Mouse (Mus musculus): Measurements from ENCODE around the gene Lce1h. TPM values are rescaled to one million over a fixed set of nuclear protein-coding genes. Genes with fewer than 3 reads are reported as not detected.

The Lce1h gene
- polyA plus RNA-seq (2012; rRNA removed) = not detected in 2 replicates

GRCm38 (mm10) chr3:92764965-92765364 lies at the start of gene Lce1h:
TSS of gene Lce1h (minus strand) at chr3:92765065.

DNA sequence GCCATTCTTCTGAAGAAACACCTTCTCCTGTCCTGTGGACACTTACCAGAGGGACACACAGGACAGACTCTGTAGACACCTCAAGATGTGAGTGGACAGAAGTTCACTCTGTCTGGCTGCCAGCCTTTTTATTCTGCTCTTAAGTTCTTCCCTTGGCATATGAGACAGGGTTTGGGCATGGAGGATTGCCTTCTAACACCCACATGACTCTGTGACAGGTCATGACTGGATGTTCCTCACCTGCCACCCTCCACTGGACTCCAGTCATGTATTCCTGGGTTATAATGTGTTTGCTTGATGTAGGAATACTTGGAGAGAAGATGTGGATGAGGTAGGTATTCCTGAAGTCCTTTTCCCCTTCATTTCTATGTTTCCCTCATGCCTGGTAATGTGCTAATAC lies 42.9 kb upstream of the Lce1h start, which contains the start of gene Lce1k:
Gene Lce1k, minus strand, starts transcription at position 101 of the 400 bp plus-strand sequence.

GRCm38 (mm10) chr3:92790414-92790813 lies 25.5 kb upstream of the Lce1h start, which contains the start of gene Lce1j:
TSS of gene Lce1j (minus strand) at chr3:92790514.

DNA sequence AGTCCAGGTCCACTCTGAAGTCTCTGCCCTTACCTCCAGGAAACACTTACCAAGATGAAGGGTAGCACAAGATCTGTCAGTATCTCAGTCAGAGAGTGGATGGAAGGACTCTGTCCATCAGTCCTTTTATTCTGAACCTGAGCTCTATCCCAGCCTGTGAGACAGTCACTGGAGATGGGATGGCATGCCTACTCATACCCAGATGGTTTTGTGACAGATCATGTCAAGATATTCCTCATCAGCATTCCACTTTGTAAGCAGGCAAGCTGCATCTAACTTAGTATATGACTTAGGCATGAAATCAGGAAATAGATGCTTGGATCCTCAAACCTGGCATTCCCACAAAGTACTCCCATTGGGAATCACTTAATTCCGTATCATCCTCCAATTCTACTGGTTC lies 13.9 kb upstream of the Lce1h start, which contains the start of gene Lce1i:
Gene Lce1i, minus strand, starts transcription at position 101 of the 400 bp plus-strand sequence.

DNA sequence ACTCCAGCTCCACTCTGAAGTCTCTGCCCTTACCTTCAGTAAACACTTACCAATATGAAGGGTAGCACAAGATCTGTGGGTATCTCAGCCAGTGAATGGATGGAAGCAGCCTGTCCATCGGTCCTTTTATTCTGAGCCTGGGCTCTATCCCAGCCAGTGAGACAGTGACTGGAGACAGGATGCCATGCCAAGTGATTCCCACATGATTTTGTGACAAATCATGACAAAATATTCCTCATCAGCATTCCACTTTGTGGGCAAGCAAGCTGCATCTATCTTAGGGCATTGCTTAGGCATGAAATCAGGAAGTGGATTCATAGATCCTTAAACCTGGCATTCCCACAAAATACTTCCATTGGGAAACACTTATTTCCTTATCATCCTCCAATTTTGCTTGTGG lies 12.6 kb downstream of the Lce1h start, which contains the start of gene Lce1g:
Gene Lce1g, minus strand, starts transcription at position 101 of the 400 bp plus-strand sequence.

DNA sequence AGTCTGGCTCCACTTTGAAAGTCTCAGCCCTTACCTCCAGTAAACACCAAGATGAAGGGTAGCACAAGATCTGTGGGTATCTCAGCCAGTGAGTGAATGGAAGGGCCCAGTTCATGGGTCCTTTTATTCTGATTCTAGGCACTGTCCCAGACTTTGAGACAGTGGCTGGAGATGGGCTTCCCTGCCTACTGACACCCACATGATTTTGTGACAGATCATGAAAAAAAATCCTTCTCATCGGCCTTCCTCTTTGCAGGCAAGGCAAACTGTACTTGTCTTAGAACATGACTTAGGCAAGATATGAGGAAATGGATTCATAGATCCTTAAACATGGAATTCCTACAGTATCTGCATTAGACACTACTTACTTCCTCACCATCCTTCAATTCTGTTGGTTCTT lies 25.9 kb downstream of the Lce1h start, which contains the start of gene Gm38119:
Gene Gm38119, minus strand, starts transcription at position 101 of the 400 bp plus-strand sequence.

DNA sequence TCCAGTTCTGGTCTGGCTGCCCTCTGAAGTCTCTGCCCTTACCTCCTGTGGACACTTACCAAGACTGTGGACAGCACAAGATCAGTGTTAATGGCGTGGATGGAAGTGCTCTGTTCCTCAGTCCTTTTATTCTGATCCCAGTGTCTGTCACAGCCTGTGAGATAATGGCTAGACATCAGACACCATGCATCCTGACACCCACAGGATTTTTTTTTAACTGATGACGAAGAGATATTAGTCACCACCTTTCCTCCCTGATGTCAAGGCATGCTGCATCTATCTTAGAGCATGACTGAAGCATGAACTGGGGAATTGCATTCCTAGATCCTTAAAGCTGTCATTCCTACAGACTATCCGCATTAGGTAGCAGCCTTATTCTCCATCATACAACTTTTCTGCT lies 44.6 kb downstream of the Lce1h start, which contains the start of gene Lce1f:
Gene Lce1f, minus strand, starts transcription at position 101 of the 400 bp plus-strand sequence.

Other genes starting within 250 kb of the Lce1h start
- gene 2310046K23Rik, start 230.6 kb downstream of the Lce1h start, polyA plus RNA-seq (2012; rRNA removed) = not detected in 2 replicates
- gene Ivl, start 191.3 kb downstream of the Lce1h start, polyA plus RNA-seq (2012; rRNA removed) = not detected in 2 replicates
- gene Smcp, start 176.1 kb downstream of the Lce1h start, polyA plus RNA-seq (2012; rRNA removed) = not detected in 2 replicates
- gene 2210017I01Rik, start 157.6 kb downstream of the Lce1h start, polyA plus RNA-seq (2012; rRNA removed) = not detected in 2 replicates
- not detected in 2 replicates for gene Lce6a, start 143.4 kb downstream of the Lce1h start, polyA plus RNA-seq (2012; rRNA removed)
- not detected in 2 replicates for gene Lce1a1, start 116.8 kb downstream of the Lce1h start, polyA plus RNA-seq (2012; rRNA removed)
- not detected in 2 replicates for gene Lce1b, start 108.1 kb downstream of the Lce1h start, polyA plus RNA-seq (2012; rRNA removed)
- gene Lce1a2, start 94.8 kb downstream of the Lce1h start, polyA plus RNA-seq (2012; rRNA removed) = not detected in 2 replicates
- gene Lce1c, start 85.8 kb downstream of the Lce1h start, polyA plus RNA-seq (2012; rRNA removed) = not detected in 2 replicates
- not detected in 2 replicates for gene Lce1d, start 77.9 kb downstream of the Lce1h start, polyA plus RNA-seq (2012; rRNA removed)
- gene Lce1e, start 56.0 kb downstream of the Lce1h start, polyA plus RNA-seq (2012; rRNA removed) = not detected in 2 replicates
- gene Lce1f, start 44.7 kb downstream of the Lce1h start, polyA plus RNA-seq (2012; rRNA removed) = not detected in 2 replicates
- gene Gm38119, start 26.0 kb downstream of the Lce1h start, polyA plus RNA-seq (2012; rRNA removed) = not detected in 2 replicates
- not detected in 2 replicates for gene Lce1g, start 12.7 kb downstream of the Lce1h start, polyA plus RNA-seq (2012; rRNA removed)
- not detected in 2 replicates for gene Lce1i, start 13.8 kb upstream of the Lce1h start, polyA plus RNA-seq (2012; rRNA removed)
- gene Lce1j, start 25.4 kb upstream of the Lce1h start, polyA plus RNA-seq (2012; rRNA removed) = not detected in 2 replicates
- gene Lce1k, start 42.8 kb upstream of the Lce1h start, polyA plus RNA-seq (2012; rRNA removed) = not detected in 2 replicates
- gene Kprp, start 62.2 kb upstream of the Lce1h start, polyA plus RNA-seq (2012; rRNA removed) = not detected in 2 replicates
- gene Lce1l, start 86.2 kb upstream of the Lce1h start, polyA plus RNA-seq (2012; rRNA removed) = not detected in 2 replicates
- gene 2310050C09Rik, start 105.2 kb upstream of the Lce1h start, polyA plus RNA-seq (2012; rRNA removed) = not detected in 2 replicates
- gene Lce3a, start 161.2 kb upstream of the Lce1h start, polyA plus RNA-seq (2012; rRNA removed) = not detected in 2 replicates
- gene Lce3b, start 167.9 kb upstream of the Lce1h start, polyA plus RNA-seq (2012; rRNA removed) = not detected in 2 replicates
- gene Lce3c, start 179.4 kb upstream of the Lce1h start, polyA plus RNA-seq (2012; rRNA removed) = not detected in 2 replicates
- not detected in 2 replicates for gene Lce3d, start 192.3 kb upstream of the Lce1h start, polyA plus RNA-seq (2012; rRNA removed)
- not detected in 2 replicates for gene Lce3e, start 202.0 kb upstream of the Lce1h start, polyA plus RNA-seq (2012; rRNA removed)
- not detected in 2 replicates for gene Lce3f, start 227.2 kb upstream of the Lce1h start, polyA plus RNA-seq (2012; rRNA removed)